Mouse (Mus musculus): Measurements from ENCODE around the gene Gm49387.

Gm49387 gene

GRCm38 (mm10) chr14:31662555-31663211 lies 22.0 kb upstream of the Gm49387 start:
- DNase-seq (ENCODE audit: low spot score in 2 of 2), result peak in 1 of 2 experiments; percentile 53

- peak; percentile 83 to 87 for DNase-seq (ENCODE audit: low spot score in 2 of 2)
Observed at GRCm38 (mm10) chr14:31661671-31662554, 21.2 kb upstream of the Gm49387 start.

- no peak for DNase-seq (ENCODE audit: low spot score in 2 of 2)
Observed at GRCm38 (mm10) chr14:31660312-31661093, 19.8 kb upstream of the Gm49387 start.

- no peak for DNase-seq (ENCODE audit: low spot score in 2 of 2)
Observed at GRCm38 (mm10) chr14:31659501-31660181, 19.0 kb upstream of the Gm49387 start.

GRCm38 (mm10) chr14:31658126-31658680 lies 17.5 kb upstream of the Gm49387 start:
- no peak for DNase-seq (ENCODE audit: low spot score in 2 of 2)

- DNase-seq (ENCODE audit: low spot score in 2 of 2), result peak in 1 of 2 experiments; percentile 76
Observed at GRCm38 (mm10) chr14:31656857-31657645, 16.4 kb upstream of the Gm49387 start.

- no peak for DNase-seq (ENCODE audit: low spot score in 2 of 2)
Observed at GRCm38 (mm10) chr14:31656386-31656785, 15.7 kb upstream of the Gm49387 start.

GRCm38 (mm10) chr14:31655406-31655805 lies 14.7 kb upstream of the Gm49387 start:
- DNase-seq (ENCODE audit: low spot score in 2 of 2), result no peak

- DNase-seq (ENCODE audit: low spot score in 2 of 2), result no peak
Observed at GRCm38 (mm10) chr14:31654816-31655215, 14.1 kb upstream of the Gm49387 start.

GRCm38 (mm10) chr14:31653101-31653875 lies 12.6 kb upstream of the Gm49387 start:
- no peak for DNase-seq (ENCODE audit: low spot score in 2 of 2)

- no peak for DNase-seq (ENCODE audit: low spot score in 2 of 2)
Observed at GRCm38 (mm10) chr14:31652624-31653023, 11.9 kb upstream of the Gm49387 start.

GRCm38 (mm10) chr14:31652106-31652505 lies 11.4 kb upstream of the Gm49387 start:
- DNase-seq (ENCODE audit: low spot score in 2 of 2), result no peak

- no peak for DNase-seq (ENCODE audit: low spot score in 2 of 2)
Observed at GRCm38 (mm10) chr14:31651206-31651605, 10.5 kb upstream of the Gm49387 start.

- no peak for DNase-seq (ENCODE audit: low spot score in 2 of 2)
Observed at GRCm38 (mm10) chr14:31650347-31650746, 9.7 kb upstream of the Gm49387 start.

GRCm38 (mm10) chr14:31647991-31648390 lies 7.3 kb upstream of the Gm49387 start:
- no peak for DNase-seq (ENCODE audit: low spot score in 2 of 2)

- DNase-seq (ENCODE audit: low spot score in 2 of 2), result no peak
Observed at GRCm38 (mm10) chr14:31645920-31646319, 5.2 kb upstream of the Gm49387 start.

- no peak for DNase-seq (ENCODE audit: low spot score in 2 of 2)
Observed at GRCm38 (mm10) chr14:31644931-31645547, 4.4 kb upstream of the Gm49387 start.

GRCm38 (mm10) chr14:31644183-31644830 lies 3.6 kb upstream of the Gm49387 start:
- DNase-seq (ENCODE audit: low spot score in 2 of 2), result no peak

All from urinary bladder, postnatal 4 days (tissue).